Mouse (Mus musculus): ENCODE measurements around the gene Olfr118.

DNA sequence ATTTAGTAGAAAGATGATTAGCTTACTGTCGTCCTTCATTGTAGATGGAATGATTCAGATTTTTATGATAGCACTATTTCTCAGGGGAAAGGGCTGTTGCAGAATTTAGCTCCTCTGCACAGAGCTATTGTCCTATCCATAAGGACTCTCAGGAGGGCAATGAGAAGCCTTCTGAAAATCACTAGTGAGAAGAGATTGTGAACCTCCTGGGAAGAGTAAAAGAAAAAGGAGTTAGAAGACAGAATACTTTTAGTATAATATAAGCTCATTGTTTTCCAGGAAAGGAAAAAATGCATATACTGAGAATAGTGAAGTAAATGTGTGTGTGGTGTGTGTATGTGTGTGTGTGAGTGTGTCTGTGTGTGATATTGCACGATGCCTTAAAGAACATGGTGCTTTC, at the start of gene Olfr118:
- TF ChIP-seq GATA1 (IDR thresholded peaks at IDR 0.05; ENCODE audit: borderline replicate concordance, low read length) = no peak
- TF ChIP-seq FLI1 (IDR thresholded peaks at IDR 0.05; ENCODE audit: low read length) = no peak
